Mouse (Mus musculus): ENCODE data around the gene Tex52.

The Tex52 gene

DNA sequence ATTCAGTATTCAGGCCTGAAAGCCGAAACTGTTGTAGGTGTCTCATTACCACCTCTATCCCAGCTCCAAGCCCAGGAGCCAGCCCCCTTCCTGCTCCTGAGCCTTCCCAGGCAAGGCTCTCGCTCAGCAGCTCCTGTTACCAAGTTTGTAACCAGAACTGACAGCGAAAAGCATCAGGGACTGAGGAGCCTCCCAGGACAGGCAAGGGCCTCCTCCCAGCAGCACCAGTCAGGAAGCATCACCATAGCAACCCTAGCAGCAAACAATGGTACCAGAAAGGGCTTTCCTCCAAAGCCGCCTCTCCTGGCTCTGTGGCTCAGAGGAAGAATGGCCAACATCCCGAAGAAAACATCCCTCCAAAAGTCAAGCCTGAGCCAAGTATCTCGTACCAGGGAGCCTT, at the start of gene Tex52, which contains the start of gene Gm44596:
Tex52 (plus strand) TSS at position 265 of the 400 bp plus-strand sequence.
Gm44596 (plus strand) TSS at position 312 of the 400 bp plus-strand sequence.
- no peak for DNase-seq (ENCODE audit: low spot score in 2 of 2)

DNA sequence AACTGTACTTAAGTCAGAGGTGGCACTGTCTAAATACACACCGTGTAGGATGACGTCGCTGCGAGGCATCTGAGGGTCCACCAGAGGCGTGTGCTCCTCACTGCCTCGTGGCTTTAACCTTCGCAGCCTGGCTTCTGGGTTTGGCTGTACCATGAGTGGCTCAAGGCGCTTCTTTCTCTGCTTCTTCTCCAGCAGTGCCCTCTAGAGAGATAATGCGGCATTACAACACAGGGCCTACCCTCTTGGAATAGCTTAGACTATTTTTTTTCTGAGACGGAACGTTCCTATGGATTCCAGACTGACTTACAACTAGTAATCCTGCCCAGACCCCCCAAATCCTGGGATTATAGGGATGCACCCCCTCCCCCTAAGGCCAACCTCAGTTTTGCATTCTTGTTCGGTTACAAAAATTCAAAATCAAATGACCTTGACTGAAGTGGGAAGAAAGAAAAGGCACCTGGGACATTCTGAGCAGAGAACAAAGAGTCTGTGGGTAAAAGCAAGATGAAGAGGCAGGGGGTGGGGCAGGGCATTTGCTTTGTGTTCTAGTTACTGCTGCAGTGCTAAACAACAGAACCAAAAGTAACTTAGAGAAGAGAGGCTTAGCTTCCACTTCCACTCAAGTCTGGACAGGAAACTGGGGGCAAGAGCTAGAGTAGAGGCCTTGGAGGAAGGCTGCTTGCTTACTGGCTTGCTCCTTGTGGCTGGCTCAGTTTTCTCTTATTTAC, 40.7 kb upstream of the Tex52 start:
- DNase-seq (ENCODE audit: low spot score in 2 of 2), result peak in 1 of 2 experiments; percentile 67

DNA sequence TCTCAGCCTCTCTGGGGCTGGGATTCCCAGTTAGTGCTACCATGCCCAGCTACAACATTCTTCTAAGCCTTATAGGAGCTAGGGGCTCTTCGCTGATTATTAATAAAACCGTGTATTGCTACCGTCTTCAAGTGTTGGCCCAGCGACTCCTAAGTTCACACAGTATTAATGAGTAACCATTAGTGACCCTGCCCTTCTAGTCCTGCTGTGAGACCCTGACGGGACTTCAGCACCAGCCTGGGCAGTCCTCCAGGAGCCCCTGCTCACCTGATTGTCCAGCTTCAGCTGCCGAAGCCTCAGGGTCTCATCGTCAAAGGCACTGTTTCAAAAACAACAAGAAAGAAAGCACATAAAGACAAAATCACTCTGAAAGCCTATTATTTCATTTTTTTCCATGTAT, 37.8 kb upstream of the Tex52 start:
- DNase-seq (ENCODE audit: low spot score in 2 of 2), result no peak

DNA sequence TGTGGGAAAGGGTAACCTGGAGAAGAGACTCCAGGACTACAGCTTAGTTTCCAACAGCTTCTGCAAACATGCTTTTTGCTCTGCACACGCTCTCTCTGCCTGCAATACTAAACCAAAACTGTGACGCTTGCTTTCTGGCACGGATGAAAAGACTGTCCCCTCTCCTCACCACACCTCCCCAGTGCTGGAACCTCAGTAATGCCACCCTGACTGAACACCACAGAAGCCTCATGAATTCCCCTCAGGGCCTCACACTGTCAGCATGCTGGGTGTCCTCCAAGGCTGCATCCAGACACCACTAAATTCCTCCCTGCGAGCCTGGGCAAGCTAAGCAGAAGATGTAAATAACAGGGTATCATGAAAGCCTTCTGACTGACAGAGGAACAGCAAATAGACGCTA, 36.4 kb upstream of the Tex52 start:
- DNase-seq (ENCODE audit: low spot score in 2 of 2), result no peak

DNA sequence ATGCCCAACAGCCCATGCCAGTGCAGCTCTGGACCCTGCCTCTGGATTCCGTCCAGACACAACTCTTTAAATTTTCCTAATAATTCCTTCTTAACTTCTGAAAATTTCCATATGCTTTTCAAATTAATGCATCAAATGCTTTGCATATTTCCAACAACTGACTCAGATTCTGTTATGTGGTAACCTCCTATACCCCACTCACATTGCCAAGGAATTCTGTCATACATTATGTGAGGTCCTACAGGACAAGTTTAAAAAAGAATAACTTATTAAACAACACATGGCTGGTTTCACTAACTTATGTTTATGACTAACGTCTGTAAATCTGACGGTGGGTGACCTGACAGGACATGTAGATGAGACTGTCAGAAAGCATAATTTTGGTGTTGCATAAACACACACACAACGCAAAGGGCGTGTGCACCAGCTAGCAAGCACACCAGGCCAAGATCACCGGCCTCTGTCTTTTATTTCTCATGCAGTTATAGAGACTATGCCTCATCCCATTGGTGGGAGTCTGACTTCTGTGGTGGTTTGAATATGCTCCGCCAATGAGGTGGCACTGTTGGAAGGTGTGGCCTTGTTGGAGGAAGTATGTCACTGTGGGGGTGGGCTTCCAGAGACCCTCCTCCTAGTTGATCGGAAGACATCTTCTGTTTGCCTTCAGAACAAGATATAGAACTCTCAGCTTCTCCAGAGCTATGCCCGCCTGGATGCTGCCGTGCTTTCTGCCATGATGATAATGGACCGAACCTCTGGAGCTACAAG, 33.1 kb upstream of the Tex52 start:
- DNase-seq (ENCODE audit: low spot score in 2 of 2), result no peak

DNA sequence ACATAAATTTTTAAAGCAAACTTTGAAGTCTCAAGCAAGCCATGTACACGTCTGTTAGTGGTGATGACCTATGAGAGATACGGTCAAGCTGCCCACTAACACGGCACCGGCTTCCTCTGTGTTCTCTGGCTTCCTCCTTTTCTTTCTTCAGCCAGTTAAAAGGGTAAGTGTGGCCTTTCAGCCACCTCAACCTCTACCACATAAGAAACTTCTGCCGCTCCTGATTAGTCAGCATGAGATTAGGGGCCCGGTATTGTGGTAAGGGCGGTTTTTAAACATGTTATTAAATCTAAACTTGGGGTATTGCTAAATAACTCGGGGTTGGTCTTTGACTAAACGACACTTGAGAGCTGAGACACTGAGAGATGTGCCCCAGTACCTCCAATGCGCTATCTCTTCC, 29.6 kb upstream of the Tex52 start:
- DNase-seq (ENCODE audit: low spot score in 2 of 2), result no peak

DNA sequence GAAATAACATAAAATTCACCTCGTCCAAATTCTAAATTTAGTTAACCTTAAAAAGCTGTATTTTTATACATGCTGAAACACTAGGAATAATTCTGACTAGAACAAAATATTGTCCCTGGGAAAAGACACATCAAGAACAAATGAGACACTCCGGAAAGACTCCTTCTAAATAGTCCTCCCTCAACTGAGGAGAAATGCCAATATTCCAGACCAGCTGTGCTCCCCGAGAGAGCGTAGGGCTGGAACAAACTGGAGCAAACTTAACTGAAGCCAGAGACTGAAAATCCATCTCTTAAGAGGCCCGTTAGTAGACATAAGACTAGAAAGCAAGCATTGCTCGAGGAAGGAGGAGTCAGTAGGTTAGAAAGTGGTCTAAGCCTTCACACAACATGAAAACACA, 28.5 kb upstream of the Tex52 start:
- DNase-seq (ENCODE audit: low spot score in 2 of 2), result no peak

DNA sequence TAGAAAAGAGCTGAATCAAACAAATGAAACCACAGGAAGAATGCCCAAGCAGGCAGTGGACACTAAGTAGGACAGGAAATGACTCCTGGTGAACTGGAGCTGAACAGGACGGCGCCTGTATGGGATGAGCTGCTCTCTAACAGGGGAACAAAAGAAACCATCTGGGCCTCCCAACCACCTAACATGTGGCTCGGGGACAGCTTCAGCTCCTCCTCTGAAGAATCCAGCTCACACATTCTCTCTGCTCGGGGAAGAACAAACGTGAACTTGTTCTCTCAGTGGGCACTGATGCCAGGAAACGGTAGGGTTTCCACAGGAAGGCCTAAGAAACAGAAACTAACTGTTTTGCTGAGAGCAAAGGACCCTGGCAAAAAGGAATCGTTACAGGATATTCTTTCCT, 25.5 kb upstream of the Tex52 start:
- peak; percentile 32 to 45 for DNase-seq (ENCODE audit: low spot score in 2 of 2)

DNA sequence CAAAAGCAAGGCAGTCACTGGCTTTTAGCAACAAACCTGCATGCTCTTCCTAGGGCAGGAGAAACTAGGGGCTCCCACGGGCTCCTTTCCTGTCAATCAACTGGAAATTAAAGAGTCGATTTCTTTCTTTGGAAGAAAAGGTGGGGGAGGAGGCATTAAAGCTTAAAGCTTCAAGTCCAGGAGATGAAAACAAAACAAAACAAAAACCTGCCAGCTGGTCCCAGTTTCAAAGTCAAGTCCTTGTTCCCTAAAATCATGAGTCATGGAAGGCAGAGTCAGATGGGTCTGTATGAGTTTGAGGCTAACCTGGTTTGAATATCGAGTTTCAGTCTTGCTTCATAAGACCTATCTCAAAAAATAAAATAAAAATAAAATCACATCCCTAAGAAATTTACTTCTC, 21.1 kb upstream of the Tex52 start:
- DNase-seq (ENCODE audit: low spot score in 2 of 2), result no peak

DNA sequence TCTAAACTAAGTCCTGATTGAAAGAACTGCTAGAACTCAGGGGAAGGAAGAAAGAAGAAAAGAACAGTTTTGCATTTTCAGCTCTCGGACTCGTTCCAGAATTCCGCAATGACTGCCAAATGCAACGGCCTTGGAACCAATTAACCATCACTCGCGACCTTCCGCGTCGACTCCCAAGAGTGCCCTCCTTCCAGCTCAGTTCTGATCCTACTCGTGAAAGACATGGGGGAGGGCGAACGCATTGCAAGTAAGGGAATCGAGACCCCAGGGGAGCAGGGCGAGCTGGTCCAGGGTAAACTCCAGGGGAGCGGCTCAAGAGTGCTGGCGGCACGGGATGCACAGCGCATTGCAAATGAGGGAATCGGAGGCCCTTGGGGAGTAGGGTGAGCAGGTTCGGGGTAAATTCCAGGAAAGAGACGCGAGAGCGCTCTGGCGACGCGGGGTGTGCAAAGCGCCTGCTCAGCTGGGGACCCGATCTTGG, 20.0 kb upstream of the Tex52 start:
- DNase-seq (ENCODE audit: low spot score in 2 of 2), result peak; percentile 48 to 49

DNA sequence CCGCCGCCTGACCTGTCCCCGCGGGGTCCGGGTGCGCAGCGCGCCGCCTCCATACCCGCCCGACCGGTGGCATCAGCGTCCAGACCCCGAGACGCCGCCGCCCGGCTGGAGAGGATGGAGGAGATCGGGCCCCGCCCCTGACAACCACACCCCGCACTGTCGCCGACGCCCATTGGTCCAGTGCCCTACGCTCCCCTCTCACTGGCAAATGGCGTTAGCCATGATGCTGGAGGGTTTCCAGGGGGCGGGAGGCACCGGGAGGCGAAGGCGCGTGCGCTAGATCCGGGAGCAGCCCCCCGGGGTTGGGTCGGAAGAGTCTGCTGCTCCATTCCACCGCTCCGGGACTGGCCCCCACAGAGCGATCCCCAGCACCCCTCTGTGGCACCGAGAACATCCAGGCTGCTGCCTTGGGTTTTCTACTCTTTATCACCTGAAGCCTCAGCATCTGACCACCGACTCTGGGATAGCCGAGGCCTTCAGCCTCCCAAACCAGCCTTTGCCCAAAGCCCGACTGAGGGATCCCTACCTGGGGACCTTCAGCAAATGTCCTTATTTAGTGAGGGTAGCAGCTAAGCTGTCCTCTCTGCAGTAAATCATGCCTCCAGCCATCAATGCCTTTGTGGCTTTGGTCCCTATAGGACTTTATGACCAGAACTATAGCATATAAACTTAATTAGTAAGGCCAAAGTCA, 19.4 kb upstream of the Tex52 start, which contains the start of gene Tulp3:
Tulp3 (minus strand) TSS at position 126 of the 691 bp plus-strand sequence.
- peak; percentile 95 to 96 for DNase-seq (ENCODE audit: low spot score in 2 of 2)

DNA sequence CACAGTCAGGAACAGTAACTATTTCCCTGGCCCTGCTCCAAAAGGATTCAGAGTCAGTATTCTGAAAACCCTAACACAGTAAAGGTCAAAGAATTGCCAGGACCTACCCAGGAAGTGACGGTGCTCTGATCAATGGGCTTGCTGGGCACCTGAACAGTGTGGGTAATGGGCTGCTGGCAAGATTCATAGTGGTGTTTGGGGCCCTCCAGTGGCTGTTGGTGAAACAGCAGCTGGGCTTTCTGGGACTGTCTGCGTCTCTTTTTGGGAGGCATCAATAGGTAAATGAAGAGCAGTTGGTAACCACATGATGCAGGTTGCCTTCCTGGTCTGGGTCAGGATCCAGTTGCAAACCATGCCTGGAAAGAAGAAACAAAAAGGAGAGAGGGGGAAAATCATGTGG, 16.3 kb upstream of the Tex52 start:
- DNase-seq (ENCODE audit: low spot score in 2 of 2), result peak in 1 of 2 experiments; percentile 69

DNA sequence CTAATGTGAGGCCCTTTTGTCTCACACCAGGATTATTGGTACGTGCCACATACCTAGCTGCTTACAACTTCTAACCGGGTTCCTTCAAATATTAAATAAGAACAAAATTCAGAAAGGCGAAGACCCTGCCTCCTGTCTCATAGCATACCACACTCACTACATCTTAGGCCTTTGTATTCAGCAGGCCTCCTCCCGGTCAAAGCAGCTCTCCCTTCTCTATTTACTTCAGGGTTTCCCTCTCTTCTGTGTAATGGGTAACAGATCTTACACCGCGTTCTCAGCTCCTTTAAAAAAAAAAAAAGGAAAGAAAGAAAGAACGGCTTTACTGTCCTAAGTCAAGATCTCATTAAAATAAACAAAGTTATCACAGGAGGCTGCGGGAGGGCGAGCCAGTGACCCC, 13.4 kb upstream of the Tex52 start:
- DNase-seq (ENCODE audit: low spot score in 2 of 2), result no peak

DNA sequence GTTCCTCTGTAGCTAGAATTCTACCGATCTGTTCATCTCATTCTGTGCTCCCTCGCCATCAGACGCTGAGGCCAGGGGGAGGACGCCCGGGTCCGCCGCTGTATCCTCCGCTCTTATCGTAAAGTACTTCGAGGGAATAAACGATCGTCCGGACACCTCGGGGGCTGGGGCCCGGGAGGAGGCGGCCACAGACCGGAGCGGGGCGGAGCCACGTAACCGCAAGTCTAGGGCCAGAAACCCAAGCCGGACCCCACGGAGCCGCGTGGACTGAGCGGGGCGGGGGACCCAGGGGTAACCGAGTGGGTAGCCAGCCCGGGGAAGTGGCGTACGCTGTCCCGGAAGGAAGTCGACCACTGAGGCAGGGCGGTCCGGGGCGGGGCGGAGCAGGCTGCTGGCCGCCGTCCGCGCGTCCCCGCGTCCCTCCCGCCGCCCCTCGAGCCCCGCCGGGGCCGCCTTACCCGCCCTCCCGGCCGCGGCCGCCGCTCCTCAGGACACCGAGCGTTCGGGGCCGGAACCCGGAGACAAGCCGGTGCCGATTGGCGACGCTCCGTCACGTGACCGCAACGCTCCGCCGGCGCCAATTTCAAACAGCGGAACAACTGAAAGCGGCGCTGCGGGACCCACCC, 12.8 kb upstream of the Tex52 start, which contains the start of the genes Rhno1 and Foxm1:
Rhno1 (minus strand) TSS at position 531 of the 626 bp plus-strand sequence.
Foxm1 (plus strand) TSS at position 587 of the 626 bp plus-strand sequence.
- peak; percentile 58 to 80 for DNase-seq (ENCODE audit: low spot score in 2 of 2)

DNA sequence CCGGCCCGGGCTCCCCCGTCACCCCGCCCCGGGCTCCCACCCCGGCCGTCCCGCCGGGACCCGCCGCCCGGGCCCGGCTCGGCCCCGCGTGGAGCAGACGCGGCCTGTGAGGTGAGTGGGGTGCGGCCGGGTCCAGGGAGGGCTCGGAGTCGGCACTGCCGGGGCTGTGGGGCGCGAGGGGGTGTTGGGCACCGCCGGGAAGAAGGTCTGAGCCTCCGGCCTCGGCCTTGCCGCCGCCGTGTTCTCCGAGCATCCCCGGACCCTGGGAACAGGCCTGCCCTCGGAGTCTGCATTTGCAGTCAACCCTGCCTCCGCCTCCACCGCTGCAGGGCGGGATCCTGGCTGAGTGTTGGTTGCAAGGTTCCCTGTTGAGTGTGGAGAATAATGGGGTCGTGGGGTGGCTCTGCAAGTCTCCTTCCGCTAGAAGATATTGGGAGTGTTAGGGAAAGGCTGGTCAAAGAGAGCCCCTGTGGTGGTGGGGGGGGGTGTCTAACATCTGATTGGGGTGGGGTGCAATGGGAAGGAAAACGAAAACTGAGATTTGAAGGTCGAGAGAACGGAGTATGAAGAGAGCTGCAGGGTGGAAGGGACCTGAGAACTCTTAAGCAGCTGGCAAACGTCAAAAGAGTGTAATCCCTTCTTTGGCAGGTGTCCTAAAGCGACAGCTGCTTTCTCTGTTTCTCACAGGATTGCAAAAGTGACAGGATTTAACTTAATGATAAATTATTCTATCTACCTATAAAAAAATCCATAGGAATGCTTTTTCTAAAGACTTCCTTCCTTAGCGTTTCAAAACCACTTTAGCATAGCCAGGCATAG, 12.0 kb upstream of the Tex52 start:
- peak in 1 of 2 experiments; percentile 28 for DNase-seq (ENCODE audit: low spot score in 2 of 2)

DNA sequence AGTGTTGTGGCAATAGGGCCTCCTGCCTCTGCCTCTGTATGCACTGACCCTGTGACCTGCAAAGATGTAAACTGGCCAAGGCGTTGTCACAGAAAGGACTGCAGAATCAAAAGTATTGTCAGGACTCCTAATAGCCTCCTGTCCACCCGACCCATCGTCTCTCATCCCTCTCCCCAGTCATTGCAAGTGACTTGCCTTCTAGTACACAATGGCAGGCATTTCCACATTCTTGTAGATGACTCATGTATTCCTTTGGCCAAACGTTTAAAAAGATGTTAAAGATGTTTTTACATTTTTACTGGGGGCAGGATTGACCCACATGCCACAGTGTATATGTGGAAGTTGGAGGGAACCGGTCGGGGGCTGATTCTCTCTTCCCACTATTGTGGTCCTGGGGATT, 10.5 kb upstream of the Tex52 start:
- no peak for DNase-seq (ENCODE audit: low spot score in 2 of 2)

DNA sequence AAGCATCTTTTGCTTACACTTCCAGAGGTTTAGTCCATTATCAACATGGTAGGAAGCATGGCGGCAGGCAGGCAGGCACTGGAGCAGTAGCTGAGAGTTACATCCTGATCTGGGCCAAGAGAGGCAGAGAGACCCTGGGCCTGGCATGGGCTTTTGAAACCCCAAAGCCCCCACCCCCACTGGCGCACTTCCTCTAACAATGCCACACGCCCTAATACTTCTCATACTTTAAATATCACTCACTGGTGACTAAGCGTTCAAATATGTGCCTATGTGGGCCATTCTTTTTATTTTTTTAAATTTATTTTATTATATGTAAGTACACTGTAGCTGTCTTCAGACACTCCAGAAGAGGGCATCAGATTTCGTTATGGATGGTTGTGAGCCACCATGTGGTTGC, 8.8 kb upstream of the Tex52 start:
- DNase-seq (ENCODE audit: low spot score in 2 of 2), result no peak

DNA sequence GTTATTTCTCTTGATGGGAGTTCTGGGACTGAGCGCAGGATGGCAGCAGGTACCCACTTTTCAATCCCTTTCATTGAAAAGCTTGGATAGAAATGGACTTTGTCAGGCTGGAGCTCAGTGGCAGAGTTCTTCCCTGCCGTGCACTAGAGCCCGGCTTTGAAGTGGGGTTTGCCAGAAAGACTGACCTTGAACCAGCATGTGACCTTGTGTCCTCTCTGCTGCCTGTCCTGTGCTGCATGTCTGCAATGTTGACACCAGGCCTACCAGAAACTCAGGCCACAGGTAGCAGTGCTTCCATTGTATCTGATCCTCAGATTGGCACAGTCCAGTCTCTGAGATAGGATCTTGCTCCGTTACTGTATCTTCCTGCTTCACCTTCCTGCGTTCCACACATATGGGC, 5.2 kb upstream of the Tex52 start:
- no peak for DNase-seq (ENCODE audit: low spot score in 2 of 2)

DNA sequence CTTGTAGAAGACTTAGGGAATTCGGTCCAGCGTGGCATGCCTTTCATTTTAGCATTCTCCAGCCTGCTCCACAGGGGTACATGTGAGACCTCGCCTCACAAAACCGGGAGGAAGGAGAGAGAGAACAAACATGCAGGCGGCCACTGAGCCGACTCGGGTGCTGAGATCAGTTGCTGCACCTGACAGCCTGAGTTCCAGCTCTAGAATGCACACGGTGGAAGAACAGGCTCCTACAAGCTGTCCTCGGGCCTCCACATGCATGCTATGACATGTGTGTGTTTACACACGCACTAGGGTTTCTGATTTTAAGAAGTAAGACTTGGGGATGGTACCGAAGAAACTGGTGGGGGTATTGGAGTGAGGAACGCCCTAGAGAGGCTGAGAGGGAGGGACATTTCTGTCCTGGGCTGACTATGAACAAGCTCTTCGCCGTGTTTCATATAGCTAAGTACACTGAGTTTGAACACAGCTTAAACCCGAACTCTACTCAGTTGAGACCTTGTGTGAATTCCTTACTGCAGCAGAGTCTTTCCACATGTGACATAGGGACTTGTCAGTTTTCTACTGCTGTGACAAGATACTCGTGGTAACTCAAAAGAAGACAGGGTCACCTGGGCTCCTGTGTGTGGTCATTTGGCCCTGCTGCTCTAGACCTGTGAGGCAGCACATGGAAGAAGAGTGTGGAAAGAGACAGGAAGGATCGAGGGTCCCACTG, 1.3 kb downstream of the Tex52 start:
- DNase-seq (ENCODE audit: low spot score in 2 of 2), result no peak

DNA sequence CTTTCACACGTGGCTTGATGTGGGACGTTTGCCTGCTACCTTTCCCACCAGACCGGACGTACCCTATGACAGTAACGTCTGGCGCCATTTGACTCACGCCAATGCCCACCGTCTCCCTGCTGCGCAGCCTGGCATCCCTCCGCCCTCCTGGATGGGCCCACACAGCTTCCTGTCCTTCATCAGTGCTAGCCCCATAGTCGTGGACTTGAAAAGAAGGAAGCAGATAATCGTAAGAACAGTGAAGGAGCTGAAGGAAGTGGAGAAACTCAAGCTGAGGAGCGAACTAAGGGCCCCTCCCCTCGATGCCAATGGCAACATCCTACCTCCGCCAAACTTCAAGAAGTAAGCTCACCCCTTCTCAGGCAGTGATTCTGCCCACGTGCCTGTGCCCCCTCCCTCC, 4.4 kb downstream of the Tex52 start:
- no peak for DNase-seq (ENCODE audit: low spot score in 2 of 2)

Data from frontal cortex, postnatal 10 days (tissue).